Mouse (Mus musculus) embryonic fibroblast, embryonic 13.5 days (primary cell): ENCODE data around the gene Acan.

Experiments used
- CTCF ChIP-seq: IDR thresholded peaks from 2 replicates; pipeline ENCODE4 v1.5.1; 2011; ENCODE audit warnings: mild to moderate bottlenecking, control low read depth, low read length, moderate library complexity, borderline replicate concordance; ENCODE audit not compliant: insufficient read depth
- POLR2A ChIP-seq: IDR thresholded peaks from 2 replicates; pipeline ENCODE4 v1.6.1; 2011; ENCODE audit warnings: low read depth, mild to moderate bottlenecking, control low read depth, low read length, moderate library complexity

- TF ChIP-seq POLR2A (no peak), CTCF (peak; percentile 96)
Measured at GRCm38 (mm10) chr7:79080572-79081399, 27.5 kb downstream of the Acan start.
